Mouse (Mus musculus) heart, adult 11 months (tissue): ENCODE data around the gene Rnf207.

Experiments used
- DNase-seq: peaks from one replicate; pipeline ENCODE4 v3.0.0; 2022

Rnf207 gene

GRCm38 (mm10) chr4:152270599-152270998 is 48.2 kb downstream of the Rnf207 start:
- DNase-seq = peak; percentile 93

- DNase-seq = no peak
Observed at GRCm38 (mm10) chr4:152269967-152270366, 48.8 kb downstream of the Rnf207 start.

GRCm38 (mm10) chr4:152267748-152268369 is 50.9 kb downstream of the Rnf207 start:
- DNase-seq = peak; percentile 97

GRCm38 (mm10) chr4:152266236-152266895 is 52.4 kb downstream of the Rnf207 start:
- DNase-seq = peak; percentile 96

- DNase-seq = no peak
Observed at GRCm38 (mm10) chr4:152265791-152266190, 53.0 kb downstream of the Rnf207 start.

- DNase-seq = no peak
Observed at GRCm38 (mm10) chr4:152264867-152265568, 53.8 kb downstream of the Rnf207 start.

GRCm38 (mm10) chr4:152264177-152264530 is 54.6 kb downstream of the Rnf207 start:
- DNase-seq = no peak

GRCm38 (mm10) chr4:152263512-152264176 is 55.1 kb downstream of the Rnf207 start:
- no peak for DNase-seq

GRCm38 (mm10) chr4:152263089-152263488 is 55.7 kb downstream of the Rnf207 start:
- no peak for DNase-seq

GRCm38 (mm10) chr4:152262187-152262586 is 56.6 kb downstream of the Rnf207 start:
- DNase-seq = peak; percentile 97

- DNase-seq = peak; percentile 93
Observed at GRCm38 (mm10) chr4:152260451-152260850, 58.3 kb downstream of the Rnf207 start.

GRCm38 (mm10) chr4:152257070-152257469 is 61.7 kb downstream of the Rnf207 start:
- DNase-seq = peak; percentile 97
